Mouse (Mus musculus): ENCODE results near the gene Scaf1.

DNA sequence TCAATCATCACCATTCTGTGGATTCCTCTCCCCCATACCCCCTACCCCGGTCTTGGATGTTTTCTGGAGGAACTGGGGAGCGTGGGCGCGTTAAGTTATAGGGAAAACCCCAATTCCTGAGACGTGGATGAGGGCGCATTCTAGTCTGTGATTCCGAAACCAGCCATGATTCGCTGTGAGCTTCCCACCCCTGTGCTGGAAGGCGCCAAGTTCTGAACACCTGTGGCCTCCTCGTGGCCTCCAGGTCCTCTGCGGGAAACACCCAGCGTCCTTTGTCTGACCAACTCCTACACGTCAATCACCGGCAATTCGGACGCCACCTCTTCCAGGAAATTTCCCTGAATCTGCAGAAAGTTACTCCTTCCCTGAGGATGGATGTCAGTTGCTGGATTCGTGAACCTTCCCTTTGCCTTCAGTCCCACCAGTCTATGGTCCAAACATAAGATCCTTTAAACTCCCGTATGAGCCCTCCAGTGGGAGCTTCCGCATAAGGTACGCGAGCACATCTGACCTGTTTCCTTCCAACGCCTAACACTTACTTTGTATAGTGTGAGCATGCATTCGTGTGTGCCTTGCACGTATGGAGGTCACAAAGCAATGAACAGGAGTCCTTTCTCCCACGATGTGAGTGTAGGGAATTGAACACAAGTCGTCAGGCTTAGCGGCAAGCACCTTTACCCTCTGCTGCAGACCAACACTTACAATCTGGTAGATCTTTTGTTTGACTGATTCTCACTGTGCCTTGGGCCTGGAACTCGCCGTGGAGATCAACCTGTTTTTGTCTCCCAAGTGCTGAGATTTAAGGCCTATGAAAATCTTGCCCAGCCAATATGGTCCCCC is 29.1 kb downstream of the Scaf1 start:
- TF ChIP-seq POLR2A (IDR thresholded peaks at IDR 0.05; ENCODE audit: low read depth, low read length) (peak; percentile 82), CTCF (IDR thresholded peaks at IDR 0.05; ENCODE audit: borderline replicate concordance, insufficient read depth, low read length) (no peak)

Data from embryonic fibroblast, embryonic 13.5 days (primary cell).